Mouse (Mus musculus): ENCODE data around the gene Cbln3. TPM values are rescaled to one million over a fixed set of nuclear protein-coding genes. Genes with fewer than 3 reads are reported as not detected.

The Cbln3 gene
- total and polyA plus RNA-seq, 2 experiments from 2014 or later: 0.43 to 0.66 TPM

- ATAC-seq (ENCODE audit: low FRiP score) (no peak), DNase-seq (ENCODE audit: low spot score) (no peak)
- Histone ChIP-seq H3K36me3 (ENCODE audit: insufficient read depth, low read length) (no peaks in the 10 kb centered on the region), H3K27ac (ENCODE audit: low read depth, low read length) (no peak overlapping the region), H3K9ac (replicated peaks; ENCODE audit: low read length, poor library complexity, severe bottlenecking) (no peak overlapping the region), H3K4me3 (ENCODE audit: low read depth, low read length) (no peak overlapping the region), H3K27me3 (ENCODE audit: insufficient read depth, low read length) (no peaks in the 10 kb centered on the region), H3K9me3 (ENCODE audit: low read length) (no peaks in the 10 kb centered on the region), H3K4me2 (ENCODE audit: low read depth, low read length, poor library complexity, severe bottlenecking) (no peak overlapping the region), H3K4me1 (ENCODE audit: insufficient read depth, low read length) (no peaks in the 10 kb centered on the region)
- TF ChIP-seq CTCF (IDR thresholded peaks at IDR 0.05): peak; percentile 37
- 37% methylated on average over 7 of the region's 7 CpGs for WGBS
These were observed 5.8 kb downstream of the Cbln3 start for GRCm38 (mm10) chr14:55878316-55878940.

GRCm38 (mm10) chr14:55877469-55878315 lies 6.5 kb downstream of the Cbln3 start:
- no peak for ATAC-seq (ENCODE audit: low FRiP score)
- 33% methylated on average over 14 of the region's 14 CpGs for WGBS
- Histone ChIP-seq H3K4me2 (ENCODE audit: low read depth, low read length, poor library complexity, severe bottlenecking) (no peak overlapping the region), H3K36me3 (ENCODE audit: insufficient read depth, low read length) (peaks cover 7% of the 10 kb centered on the region), H3K4me1 (ENCODE audit: insufficient read depth, low read length) (no peaks in the 10 kb centered on the region), H3K4me3 (ENCODE audit: low read depth, low read length) (no peak overlapping the region), H3K9ac (replicated peaks; ENCODE audit: low read length, poor library complexity, severe bottlenecking) (no peak overlapping the region), H3K27ac (ENCODE audit: low read depth, low read length) (no peak overlapping the region), H3K9me3 (ENCODE audit: low read length) (no peaks in the 10 kb centered on the region), H3K27me3 (ENCODE audit: insufficient read depth, low read length) (no peaks in the 10 kb centered on the region)
- no peak for DNase-seq (ENCODE audit: low spot score)
- TF ChIP-seq CTCF (IDR thresholded peaks at IDR 0.05): no peak

- 18% methylated on average over 30 of the region's 30 CpGs for whole genome bisulfite sequencing
- H3K4me3 ChIP-seq (ENCODE audit: low read depth, low read length): no peak overlapping the region
These were observed 10.2 kb downstream of the Cbln3 start for GRCm38 (mm10) chr14:55873714-55874683.

GRCm38 (mm10) chr14:55873242-55873713 lies 10.9 kb downstream of the Cbln3 start:
- H3K4me2 ChIP-seq (ENCODE audit: low read depth, low read length, poor library complexity, severe bottlenecking): peak overlapping the region; percentile 27; the same call in 1 of the 2 replicates
- peaks cover 42% of the 10 kb centered on the region for H3K36me3 ChIP-seq (ENCODE audit: insufficient read depth, low read length)
- H3K4me1 ChIP-seq (ENCODE audit: insufficient read depth, low read length): no peaks in the 10 kb centered on the region
- DNase-seq (ENCODE audit: low spot score) (no peak), ATAC-seq (ENCODE audit: low FRiP score) (peak; percentile 17; the same call in 1 of the 2 replicates)
- no peaks in the 10 kb centered on the region for H3K9me3 ChIP-seq (ENCODE audit: low read length)
- WGBS: 87% methylated on average over 8 of the region's 8 CpGs
- no peak for TF ChIP-seq CTCF (IDR thresholded peaks at IDR 0.05)
- H3K27ac ChIP-seq (ENCODE audit: low read depth, low read length): no peak overlapping the region; the same call in 1 of the 2 replicates
- no peak overlapping the region for H3K4me3 ChIP-seq (ENCODE audit: low read depth, low read length)
- no peak overlapping the region for H3K9ac ChIP-seq (replicated peaks; ENCODE audit: low read length, poor library complexity, severe bottlenecking)
- H3K27me3 ChIP-seq (ENCODE audit: insufficient read depth, low read length): no peaks in the 10 kb centered on the region

More at GRCm38 (mm10) chr14:55873714-55874683, 10.2 kb downstream of the Cbln3 start:
- peak; percentile 70 for ATAC-seq (ENCODE audit: low FRiP score)
- TF ChIP-seq CTCF (IDR thresholded peaks at IDR 0.05): peak; percentile 94
- H3K9me3 ChIP-seq (ENCODE audit: low read length): no peaks in the 10 kb centered on the region
- no peaks in the 10 kb centered on the region for H3K4me1 ChIP-seq (ENCODE audit: insufficient read depth, low read length)
- peak overlapping the region; percentile 55 for H3K27ac ChIP-seq (ENCODE audit: low read depth, low read length)
- DNase-seq (ENCODE audit: low spot score): peak; percentile 87
- H3K9ac ChIP-seq (replicated peaks; ENCODE audit: low read length, poor library complexity, severe bottlenecking): 0 out of 2 replicates have a peak overlapping the region, but pooled peaks have one; percentile 24
- no peaks in the 10 kb centered on the region for H3K27me3 ChIP-seq (ENCODE audit: insufficient read depth, low read length)
- H3K36me3 ChIP-seq (ENCODE audit: insufficient read depth, low read length): peaks cover 37% of the 10 kb centered on the region
- peak overlapping the region; percentile 27; the same call in 1 of the 2 replicates for H3K4me2 ChIP-seq (ENCODE audit: low read depth, low read length, poor library complexity, severe bottlenecking)

GRCm38 (mm10) chr14:55872551-55872950 lies 11.6 kb downstream of the Cbln3 start:
- Histone ChIP-seq H3K36me3 (ENCODE audit: insufficient read depth, low read length) (peaks cover 49% of the 10 kb centered on the region), H3K9me3 (ENCODE audit: low read length) (no peaks in the 10 kb centered on the region), H3K27ac (ENCODE audit: low read depth, low read length) (no peak overlapping the region), H3K27me3 (ENCODE audit: insufficient read depth, low read length) (no peaks in the 10 kb centered on the region), H3K9ac (replicated peaks; ENCODE audit: low read length, poor library complexity, severe bottlenecking) (no peak overlapping the region), H3K4me1 (ENCODE audit: insufficient read depth, low read length) (no peaks in the 10 kb centered on the region), H3K4me3 (ENCODE audit: low read depth, low read length) (no peak overlapping the region), H3K4me2 (ENCODE audit: low read depth, low read length, poor library complexity, severe bottlenecking) (no peak overlapping the region)
- 90% methylated on average over 17 of the region's 17 CpGs for WGBS
- DNase-seq (ENCODE audit: low spot score) (no peak), ATAC-seq (ENCODE audit: low FRiP score) (no peak)
- TF ChIP-seq CTCF (IDR thresholded peaks at IDR 0.05): no peak
